Mouse (Mus musculus) thymus, adult 2 months (tissue): ENCODE measurements around the gene Tmem11.

Experiments used
- CTCF ChIP-seq: fragments of 200-500 bp; IDR thresholded peaks from 2 replicates; pipeline ENCODE4 v1.5.1; 2012; ENCODE audit warnings: mild to moderate bottlenecking, control low read depth, low read length, moderate library complexity, borderline replicate concordance; ENCODE audit not compliant: control insufficient read depth, poor library complexity, insufficient read depth; ENCODE audit errors: extremely low read depth
- POLR2A ChIP-seq: fragments of 200-500 bp; IDR thresholded peaks from 2 replicates; pipeline ENCODE4 v1.6.1; 2012; ENCODE audit warnings: mild to moderate bottlenecking, low read length, control low read depth, moderate library complexity; ENCODE audit not compliant: control insufficient read depth, poor library complexity, insufficient read depth; ENCODE audit errors: extremely low read depth

GRCm38 (mm10) chr11:60880559-60880958 is 1.5 kb upstream of the Tmem11 start:
- TF ChIP-seq CTCF (no peak), POLR2A (no peak)
